Mouse (Mus musculus) embryonic fibroblast, embryonic 13.5 days (primary cell): ENCODE measurements at regions not wholly inside any gene's neighbourhood (a gene's known extent, or its start where the extent isn't known, plus 50 kb on each side); places are given as distances from the start of the nearest gene placed in this dataset.

Source experiments
- H3K27ac ChIP-seq: 2 replicates; pipeline ENCODE4 v1.5.1; 2012; ENCODE audit warnings: low read length, control low read depth, inconsistent platforms; ENCODE audit not compliant: insufficient read depth
- H3K4me1 ChIP-seq: 2 replicates; pipeline ENCODE4 v1.6.1; 2011; ENCODE audit warnings: low read length; ENCODE audit not compliant: control insufficient read depth, insufficient read depth
- H3K4me3 ChIP-seq: 2 replicates; pipeline ENCODE4 v1.5.1; 2011; ENCODE audit warnings: mild to moderate bottlenecking, control low read depth, low read length; ENCODE audit not compliant: insufficient read depth
- CTCF ChIP-seq: IDR thresholded peaks from 2 replicates; pipeline ENCODE4 v1.5.1; 2011; ENCODE audit warnings: mild to moderate bottlenecking, control low read depth, low read length, moderate library complexity, borderline replicate concordance; ENCODE audit not compliant: insufficient read depth
- POLR2A ChIP-seq: IDR thresholded peaks from 2 replicates; pipeline ENCODE4 v1.6.1; 2011; ENCODE audit warnings: low read depth, mild to moderate bottlenecking, control low read depth, low read length, moderate library complexity

GRCm38 (mm10) chr12:70732591-70732990 is 92.7 kb upstream of the Frmd6 start:
- no peak overlapping the region for H3K27ac ChIP-seq
- H3K4me1 ChIP-seq, result peaks cover 5% of the 10 kb centered on the region; the same call in 1 of the 2 replicates
- no peak overlapping the region for H3K4me3 ChIP-seq
- TF ChIP-seq CTCF (no peak), POLR2A (no peak)

GRCm38 (mm10) chr12:70738554-70738953 is 86.8 kb upstream of the Frmd6 start:
- Histone ChIP-seq H3K27ac (no peak overlapping the region), H3K4me1 (no peaks in the 10 kb centered on the region; the same call in 1 of the 2 replicates), H3K4me3 (no peak overlapping the region)
- TF ChIP-seq POLR2A (no peak), CTCF (no peak)

- TF ChIP-seq CTCF, result no peak
- TF ChIP-seq POLR2A, result no peak
- no peak overlapping the region for H3K4me3 ChIP-seq
- H3K4me1 ChIP-seq, result no peaks in the 10 kb centered on the region; the same call in 1 of the 2 replicates
- no peak overlapping the region for H3K27ac ChIP-seq
These were observed 86.0 kb upstream of the Frmd6 start for GRCm38 (mm10) chr12:70739316-70739715.

- TF ChIP-seq POLR2A (no peak), CTCF (no peak)
- H3K4me1 ChIP-seq, result no peaks in the 10 kb centered on the region; the same call in 1 of the 2 replicates
- no peak overlapping the region for H3K27ac ChIP-seq
- no peak overlapping the region for H3K4me3 ChIP-seq
These were observed 85.5 kb upstream of the Frmd6 start for GRCm38 (mm10) chr12:70739766-70740165.

- H3K4me3 ChIP-seq, result no peak overlapping the region
- no peak overlapping the region for H3K27ac ChIP-seq
- no peak for TF ChIP-seq CTCF
- no peak for TF ChIP-seq POLR2A
- no peaks in the 10 kb centered on the region; the same call in 1 of the 2 replicates for H3K4me1 ChIP-seq
These were observed 82.5 kb upstream of the Frmd6 start for GRCm38 (mm10) chr12:70742836-70743235.

GRCm38 (mm10) chr12:70745681-70746080 is 79.6 kb upstream of the Frmd6 start:
- H3K27ac ChIP-seq, result no peak overlapping the region
- H3K4me1 ChIP-seq, result peaks cover 9% of the 10 kb centered on the region
- TF ChIP-seq POLR2A, result no peak
- no peak for TF ChIP-seq CTCF
- no peak overlapping the region for H3K4me3 ChIP-seq

GRCm38 (mm10) chr12:70749651-70750050 is 75.7 kb upstream of the Frmd6 start:
- Histone ChIP-seq H3K27ac (no peak overlapping the region), H3K4me1 (peaks cover 9% of the 10 kb centered on the region), H3K4me3 (no peak overlapping the region)
- TF ChIP-seq POLR2A (no peak), CTCF (no peak)

GRCm38 (mm10) chr12:70750651-70751578 is 74.4 kb upstream of the Frmd6 start:
- Histone ChIP-seq H3K27ac (peak overlapping the region; percentile 8; the same call in 1 of the 2 replicates), H3K4me3 (no peak overlapping the region), H3K4me1 (peaks cover 9% of the 10 kb centered on the region)
- TF ChIP-seq CTCF (no peak), POLR2A (no peak)

GRCm38 (mm10) chr12:70752266-70752910 is 72.9 kb upstream of the Frmd6 start:
- Histone ChIP-seq H3K27ac (no peak overlapping the region), H3K4me3 (no peak overlapping the region), H3K4me1 (peaks cover 9% of the 10 kb centered on the region)
- TF ChIP-seq POLR2A (no peak), CTCF (no peak)

- no peak overlapping the region for H3K4me3 ChIP-seq
- H3K4me1 ChIP-seq, result peaks cover 9% of the 10 kb centered on the region
- TF ChIP-seq POLR2A (no peak), CTCF (no peak)
- no peak overlapping the region for H3K27ac ChIP-seq
These were observed 72.4 kb upstream of the Frmd6 start for GRCm38 (mm10) chr12:70752911-70753290.
